Comparison of ENCODE assay signal across 9 mouse cellular contexts in genomic region chr6:113283500-113283899, GRCm38 (mm10). TPM values are rescaled to one million over a fixed set of nuclear protein-coding genes. Genes with fewer than 3 reads are reported as not detected.
DNase-seq lines count a peak whose midpoint lies in the region; ATAC-seq and TF ChIP-seq lines count a peak whose summit lies in the region.
"Had no signal": no experiment of that assay in that cellular context is flagged by ENCODE, and none has a peak within 500 bp of the region (broad histone marks: within the 10 kb centered on the region; RNA-seq: fewer than 3 reads in every experiment).

No protein-coding gene starts in this region.

- WGBS in heart, embryonic 15.5 days: 7% methylated on average over 6 of the region's 6 CpGs
- WGBS in large intestine, adult 2 months: 9% methylated on average over 6 of the region's 6 CpGs

- TF ChIP-seq POLR2A in ES-Bruce4 (IDR thresholded peaks at IDR 0.05; ENCODE audit: insufficient read depth, low read length): peak; percentile 55

- H3K27ac ChIP-seq in heart, embryonic 15.5 days: no peak overlapping the region
- no peak overlapping the region for H3K27ac ChIP-seq in ES-Bruce4 (ENCODE audit: insufficient read depth, low read length)

- peak; percentile 33; the same call in 1 of the 2 replicates for ATAC-seq in heart, embryonic 15.5 days (replicated peaks; ENCODE audit: insufficient number of reproducible peaks, insufficient read depth, low FRiP score, low read depth)

- no peaks in the 10 kb centered on the region for H3K9me3 ChIP-seq in heart, embryonic 15.5 days (replicated peaks)
- no peaks in the 10 kb centered on the region for H3K9me3 ChIP-seq in ES-Bruce4 (replicated peaks; ENCODE audit: control insufficient read depth, insufficient read depth, low read length, poor library complexity, severe bottlenecking)

- H3K4me2 ChIP-seq in heart, embryonic 15.5 days: no peak overlapping the region; the same call in 1 of the 2 replicates

- H3K36me3 ChIP-seq in heart, embryonic 15.5 days: no peaks in the 10 kb centered on the region
- no peaks in the 10 kb centered on the region for H3K36me3 ChIP-seq in ES-Bruce4 (ENCODE audit: control insufficient read depth, insufficient read depth, low read length, poor library complexity, severe bottlenecking)

- no peak for DNase-seq in heart, adult 11 months
- peak; percentile 54 to 63 for DNase-seq in cerebellum, postnatal 14 days
- peak; percentile 6 for DNase-seq in large intestine, adult 2 months (ENCODE audit: low read depth, low spot score)
- no peak for DNase-seq in frontal cortex, postnatal 14 days (ENCODE audit: low spot score in 2 of 2)
- DNase-seq in T-cell, adult 2 months (ENCODE audit: low spot score): no peak
- no peak for DNase-seq in gastrocnemius, adult 18-20 months (ENCODE audit: low spot score)

- TF ChIP-seq EP300 in ES-Bruce4 (IDR thresholded peaks at IDR 0.05; ENCODE audit: insufficient read depth, low read depth, low read length): peak; percentile 70; the same call in 1 of the 2 replicates

- peaks cover 43% of the 10 kb centered on the region for H3K27me3 ChIP-seq in heart, embryonic 15.5 days
- H3K27me3 ChIP-seq in ES-Bruce4 (ENCODE audit: control insufficient read depth, insufficient read depth, low read length, poor library complexity, severe bottlenecking): no peaks in the 10 kb centered on the region

- H3K4me1 ChIP-seq in heart, embryonic 15.5 days (replicated peaks): peaks cover 6% of the 10 kb centered on the region
- peaks cover 2% of the 10 kb centered on the region for H3K4me1 ChIP-seq in ES-Bruce4 (ENCODE audit: control insufficient read depth, insufficient read depth, low read length)

- no peak overlapping the region for H3K9ac ChIP-seq in heart, embryonic 15.5 days
- H3K9ac ChIP-seq in ES-Bruce4 (ENCODE audit: low read depth, poor library complexity, severe bottlenecking): peak overlapping the region; percentile 19; the same call in 1 of the 2 replicates

- no peak overlapping the region for H3K4me3 ChIP-seq in heart, embryonic 15.5 days
- H3K4me3 ChIP-seq in ES-Bruce4 (ENCODE audit: low read depth, low read length): peak overlapping the region; percentile 70

- no peak for TF ChIP-seq CTCF in ES-Bruce4 (IDR thresholded peaks at IDR 0.05; ENCODE audit: low read depth, low read length)

RNA-seq across cellular contexts. Expression of gene Cpne9, which starts 1.4 kb away (rescaled TPM):
- 0.25 TPM in 1 of 2 replicates, not detected in the other for polyA plus RNA-seq in heart, embryonic 15.5 days (2015; fragmentation: Nextera tagmentation; extraction: Ambion mirVana)
- 3.7 and 5.3 TPM in 2 replicates for polyA plus RNA-seq in ES-Bruce4 (2011; ENCODE audit: insufficient read depth, insufficient read length, low read depth, missing spikeins)
- 0.10 TPM in 1 of 2 replicates, not detected in the other for polyA plus RNA-seq in large intestine, adult 2 months (2012; rRNA removed)
- under 1 TPM in 1 of 2 experiments, not detected in 1; 0.26 TPM for total RNA-seq in gastrocnemius, adult 18-20 months (2021)
- polyA plus RNA-seq: gonadal fat pad, adult 2 months had no signal

RNA-seq across cellular contexts. Expression of gene Brpf1, which starts 23.4 kb away (rescaled TPM):
- 9.0 and 12.0 TPM in 2 replicates for polyA plus RNA-seq in heart, embryonic 15.5 days (2015; fragmentation: Nextera tagmentation; extraction: Ambion mirVana)
- 26.7 and 27.0 TPM in 2 replicates for polyA plus RNA-seq in ES-Bruce4 (2011; ENCODE audit: insufficient read depth, insufficient read length, low read depth, missing spikeins)
- polyA plus RNA-seq in large intestine, adult 2 months (2012; rRNA removed): 14.5 and 20.5 TPM in 2 replicates
- 1 to 10 TPM; 9.7 to 9.8 TPM for total RNA-seq in gastrocnemius, adult 18-20 months (2021)

RNA-seq across cellular contexts. Expression of gene Ogg1, which starts 43.3 kb away (rescaled TPM):
- 6.1 and 9.6 TPM in 2 replicates for polyA plus RNA-seq in heart, embryonic 15.5 days (2015; fragmentation: Nextera tagmentation; extraction: Ambion mirVana)
- 24.2 and 26.8 TPM in 2 replicates for polyA plus RNA-seq in ES-Bruce4 (2011; ENCODE audit: insufficient read depth, insufficient read length, low read depth, missing spikeins)
- polyA plus RNA-seq in large intestine, adult 2 months (2012; rRNA removed): 16.9 and 18.1 TPM in 2 replicates
- 1 to 10 TPM; 5.6 to 5.8 TPM for total RNA-seq in gastrocnemius, adult 18-20 months (2021)

RNA-seq across cellular contexts. Expression of gene Mtmr14, which starts 45.9 kb away (rescaled TPM):
- polyA plus RNA-seq in heart, embryonic 15.5 days (2015; fragmentation: Nextera tagmentation; extraction: Ambion mirVana): 20.8 and 26.7 TPM in 2 replicates
- 58.8 and 62.4 TPM in 2 replicates for polyA plus RNA-seq in ES-Bruce4 (2011; ENCODE audit: insufficient read depth, insufficient read length, low read depth, missing spikeins)
- polyA plus RNA-seq in large intestine, adult 2 months (2012; rRNA removed): 40.6 and 46.3 TPM in 2 replicates
- 10 to 100 TPM; 12.5 to 14.2 TPM for total RNA-seq in gastrocnemius, adult 18-20 months (2021)

Comparison
In these comparisons a context has a peak if more than half of its experiments do, and no peak if none do; other contexts are left out.
1. DNase-seq: peak in cerebellum, postnatal 14 days (2 of 2) and large intestine, adult 2 months (single experiment); none in heart, adult 11 months (single experiment), frontal cortex, postnatal 14 days (0 of 2), T-cell, adult 2 months (single experiment) and gastrocnemius, adult 18-20 months (single experiment).